Mouse (Mus musculus): ENCODE data around the gene Fubp3. TPM values are rescaled to one million over a fixed set of nuclear protein-coding genes. Genes with fewer than 3 reads are reported as not detected.

Fubp3 gene
- total RNA-seq, 4 experiments from 2014 or later, result 35.5 to 47.2 (median 43.6) TPM

Small RNA genes lying within 50 kb of the gene (microRNA-seq; reads per million reads assigned to microRNA genes)
- 1.5 to 1.6 reads per million in 2 experiments for gene Mir6998

Other genes starting within 250 kb of the Fubp3 start
- gene Ass1, start 102.4 kb upstream of the Fubp3 start, total RNA-seq (2022), result 10 to 100 TPM; 35.1 to 46.8 (median 38.7) TPM
- under 1 TPM in 2 of 4 experiments, not detected in 2; 0.14 to 0.37 TPM for gene Prdm12, start 67.4 kb downstream of the Fubp3 start, total RNA-seq (2022)
- gene Exosc2, start 98.1 kb downstream of the Fubp3 start, total RNA-seq (2022), result 10 to 100 TPM; 22.7 to 25.3 (median 23.5) TPM
- gene Abl1, start 115.7 kb downstream of the Fubp3 start, total RNA-seq (2022), result 10 to 100 TPM; 45.2 to 52.9 (median 46.9) TPM
- not detected for gene Qrfp, start 237.9 kb downstream of the Fubp3 start, total RNA-seq (2022)